In genomic region chr10:19591286-19591640, GRCm38 (mm10) we compare ENCODE assay signal across 8 mouse cellular contexts. TPM values are rescaled to one million over a fixed set of nuclear protein-coding genes. Genes with fewer than 3 reads are reported as not detected.
A peak's percentile ranks its signal among the peaks of the same experiment; 100 is the strongest.
DNase-seq lines count a peak whose midpoint lies in the region; ATAC-seq and TF ChIP-seq lines count a peak whose summit lies in the region.

No protein-coding gene starts in this region.

- H3K9me3 ChIP-seq in lung, postnatal 0 days (ENCODE audit: low read length) = no peaks in the 10 kb centered on the region
- no peaks in the 10 kb centered on the region for H3K9me3 ChIP-seq in forebrain, embryonic 14.5 days (replicated peaks; ENCODE audit: control insufficient read depth, low read length)
- no peaks in the 10 kb centered on the region for H3K9me3 ChIP-seq in limb, embryonic 15.5 days

- TF ChIP-seq POLR2A in small intestine, adult 2 months (IDR thresholded peaks at IDR 0.05; ENCODE audit: low read depth, low read length) = no peak

- H3K4me1 ChIP-seq in lung, postnatal 0 days (ENCODE audit: insufficient read depth, low read depth, low read length) = peaks cover 18% of the 10 kb centered on the region; the same call in 1 of the 2 replicates
- H3K4me1 ChIP-seq in forebrain, embryonic 14.5 days (ENCODE audit: control insufficient read depth, insufficient read depth, low read length) = peaks cover 6% of the 10 kb centered on the region
- peaks cover 25% of the 10 kb centered on the region for H3K4me1 ChIP-seq in limb, embryonic 15.5 days
- peaks cover 21% of the 10 kb centered on the region; the same call in 1 of the 2 replicates for H3K4me1 ChIP-seq in small intestine, adult 2 months (ENCODE audit: control insufficient read depth, insufficient read depth, insufficient read length, low read length)

- no peaks in the 10 kb centered on the region for H3K36me3 ChIP-seq in lung, postnatal 0 days (ENCODE audit: insufficient read depth, low read length)
- H3K36me3 ChIP-seq in forebrain, embryonic 14.5 days (ENCODE audit: control insufficient read depth, insufficient read depth, low read length) = no peaks in the 10 kb centered on the region
- no peaks in the 10 kb centered on the region for H3K36me3 ChIP-seq in limb, embryonic 15.5 days
- peaks cover 4% of the 10 kb centered on the region; the same call in 1 of the 2 replicates for H3K36me3 ChIP-seq in small intestine, adult 2 months (ENCODE audit: control insufficient read depth, insufficient read depth, low read length)

- peak overlapping the region; percentile 83 for H3K4me3 ChIP-seq in lung, postnatal 0 days (ENCODE audit: low read depth, low read length)
- H3K4me3 ChIP-seq in forebrain, embryonic 14.5 days (ENCODE audit: low read depth, low read length) = peak overlapping the region; percentile 50
- H3K4me3 ChIP-seq in limb, embryonic 15.5 days = peak overlapping the region; percentile 58
- H3K4me3 ChIP-seq in small intestine, adult 2 months (ENCODE audit: low read depth, low read length) = peak overlapping the region; percentile 32

- WGBS in lung, postnatal 0 days = 26% methylated on average over 6 of the region's 6 CpGs
- WGBS in forebrain, embryonic 14.5 days = 35% methylated on average over 6 of the region's 6 CpGs
- WGBS in limb, embryonic 15.5 days = 28% methylated on average over 6 of the region's 6 CpGs
- 22% methylated on average over 6 of the region's 6 CpGs for WGBS in small intestine, adult 2 months

- DNase-seq in lung, postnatal 0 days (ENCODE audit: low spot score) = no peak
- DNase-seq in lung, adult 18-20 months = no peak
- DNase-seq in forebrain, embryonic 14.5 days (ENCODE audit: low spot score) = no peak
- DNase-seq in right cerebral cortex, postnatal 10 days (ENCODE audit: low spot score in 2 of 2) = no peak
- DNase-seq in spleen, postnatal 14 days (ENCODE audit: low spot score in 2 of 2) = no peak

- H3K9ac ChIP-seq in lung, postnatal 0 days (replicated peaks; ENCODE audit: low read depth) = no peak overlapping the region
- H3K9ac ChIP-seq in forebrain, embryonic 14.5 days (ENCODE audit: low read length) = no peak overlapping the region
- no peak overlapping the region for H3K9ac ChIP-seq in limb, embryonic 15.5 days

- ATAC-seq in lung, postnatal 0 days = no peak; the same call in 1 of the 2 replicates
- no peak for ATAC-seq in forebrain, embryonic 14.5 days
- no peak for ATAC-seq in limb, embryonic 15.5 days (ENCODE audit: insufficient number of reproducible peaks, low FRiP score, low TSS enrichment, low read depth)
- ATAC-seq in activated CD4-positive, CD25-positive, alpha-beta regulatory T cell, adult 4 months = no peak

- H3K27me3 ChIP-seq in lung, postnatal 0 days (replicated peaks; ENCODE audit: insufficient read depth, low read length) = no peaks in the 10 kb centered on the region
- no peaks in the 10 kb centered on the region for H3K27me3 ChIP-seq in forebrain, embryonic 14.5 days (replicated peaks; ENCODE audit: control insufficient read depth, insufficient read depth, low read length)
- H3K27me3 ChIP-seq in limb, embryonic 15.5 days = no peaks in the 10 kb centered on the region
- H3K27me3 ChIP-seq in small intestine, adult 2 months (ENCODE audit: control insufficient read depth, insufficient read depth, low read length) = no peaks in the 10 kb centered on the region

- peak; percentile 41; the same call in 1 of the 2 replicates for TF ChIP-seq EP300 in lung, postnatal 0 days (IDR thresholded peaks at IDR 0.05)

- peak overlapping the region; percentile 70 for H3K27ac ChIP-seq in lung, postnatal 0 days (ENCODE audit: low read length)
- H3K27ac ChIP-seq in forebrain, embryonic 14.5 days (ENCODE audit: low read depth, low read length) = no peak overlapping the region
- H3K27ac ChIP-seq in limb, embryonic 15.5 days = peak overlapping the region; percentile 87
- H3K27ac ChIP-seq in small intestine, adult 2 months (ENCODE audit: insufficient read depth, low read depth, low read length) = peak overlapping the region; percentile 84

- TF ChIP-seq CTCF in lung, postnatal 0 days (IDR thresholded peaks at IDR 0.05) = no peak
- no peak for TF ChIP-seq CTCF in small intestine, adult 2 months (IDR thresholded peaks at IDR 0.05; ENCODE audit: extremely low read depth, insufficient read length, insufficient replicate concordance, low read depth, low read length)

- peak overlapping the region; percentile 47 for H3K4me2 ChIP-seq in lung, postnatal 0 days (replicated peaks; ENCODE audit: low read depth, low read length)
- peak overlapping the region; percentile 83 for H3K4me2 ChIP-seq in forebrain, embryonic 14.5 days (ENCODE audit: low read length)
- H3K4me2 ChIP-seq in limb, embryonic 15.5 days = peak overlapping the region; percentile 65

RNA-seq across cellular contexts. Expression of gene Ifngr1, which starts 0.5 kb away (rescaled TPM):
- polyA plus RNA-seq in lung, postnatal 0 days (2015; fragmentation: Nextera tagmentation; extraction: Ambion mirVana) = 138 and 159 TPM in 2 replicates
- 19.1 and 20.1 TPM in 2 replicates for polyA plus RNA-seq in forebrain, embryonic 14.5 days (2014; fragmentation: Nextera tagmentation; extraction: Ambion mirVana)
- 54.3 and 55.2 TPM in 2 replicates for polyA plus RNA-seq in limb, embryonic 15.5 days (2015; fragmentation: Nextera tagmentation; extraction: Ambion mirVana)
- 17.7 and 37.4 TPM in 2 replicates for polyA plus RNA-seq in small intestine, adult 2 months (2012; rRNA removed)
- 100 to 1,000 TPM; 280 to 446 TPM for polyA plus RNA-seq in activated CD4-positive, CD25-positive, alpha-beta regulatory T cell, adult 4 months (2017; shearing (Covaris generic))

RNA-seq across cellular contexts. Expression of gene Il22ra2, which starts 30.5 kb away (rescaled TPM):
- polyA plus RNA-seq in lung, postnatal 0 days (2015; fragmentation: Nextera tagmentation; extraction: Ambion mirVana) = 0.05 and 0.12 TPM in 2 replicates
- polyA plus RNA-seq in forebrain, embryonic 14.5 days (2014; fragmentation: Nextera tagmentation; extraction: Ambion mirVana) = not detected in 2 replicates
- 0.31 and 0.37 TPM in 2 replicates for polyA plus RNA-seq in limb, embryonic 15.5 days (2015; fragmentation: Nextera tagmentation; extraction: Ambion mirVana)
- 0.56 and 0.58 TPM in 2 replicates for polyA plus RNA-seq in small intestine, adult 2 months (2012; rRNA removed)
- not detected for polyA plus RNA-seq in activated CD4-positive, CD25-positive, alpha-beta regulatory T cell, adult 4 months (2017; shearing (Covaris generic))

Comparison
In these comparisons a context has a peak if more than half of its experiments do, and no peak if none do; other contexts are left out.
1. H3K4me3 ChIP-seq: peak in every context shown above with its lines; median percentile 83 in lung, postnatal 0 days; 58 in limb, embryonic 15.5 days; 50 in forebrain, embryonic 14.5 days; 32 in small intestine, adult 2 months.